Mouse (Mus musculus): ENCODE results near the gene Olfr1261.

The Olfr1261 gene

GRCm38 (mm10) chr2:89990921-89991320 is at the start of gene Olfr1261:
Olfr1261 (plus strand) TSS chr2:89991221.
- DNase-seq (ENCODE audit: low read depth, low spot score), result no peak

GRCm38 (mm10) chr2:89948564-89948963 is 42.5 kb upstream of the Olfr1261 start, which contains the start of gene Olfr1259:
Olfr1259 (minus strand) TSS chr2:89948664.
- no peak for DNase-seq (ENCODE audit: low read depth, low spot score)

- DNase-seq (ENCODE audit: low read depth, low spot score), result no peak
Observed at GRCm38 (mm10) chr2:89974184-89974583, 16.8 kb upstream of the Olfr1261 start, which contains the start of gene Olfr1260. Olfr1260 (plus strand) TSS chr2:89974340.

GRCm38 (mm10) chr2:89977709-89978108 is 13.3 kb upstream of the Olfr1261 start:
- no peak for DNase-seq (ENCODE audit: low read depth, low spot score)

- DNase-seq (ENCODE audit: low read depth, low spot score), result no peak
Observed at GRCm38 (mm10) chr2:89999845-90000244, 8.8 kb downstream of the Olfr1261 start, which contains the start of gene Olfr1262. Olfr1262 (plus strand) TSS chr2:90000145.

- DNase-seq (ENCODE audit: low read depth, low spot score), result no peak
Observed at GRCm38 (mm10) chr2:90011831-90012230, 20.8 kb downstream of the Olfr1261 start, which contains the start of gene Olfr1263. Olfr1263 (plus strand) TSS chr2:90012131.

- DNase-seq (ENCODE audit: low read depth, low spot score), result no peak
Observed at GRCm38 (mm10) chr2:90025477-90025876, 34.5 kb downstream of the Olfr1261 start, which contains the start of gene Olfr1264. Olfr1264 (minus strand) TSS chr2:90025577.

- no peak for DNase-seq (ENCODE audit: low read depth, low spot score)
Observed at GRCm38 (mm10) chr2:90035037-90035436, 44.0 kb downstream of the Olfr1261 start, which contains the start of gene Olfr1265. Olfr1265 (plus strand) TSS chr2:90035337.

Measured in ES-CJ7 (cell line).